Mouse (Mus musculus): ENCODE results near the gene Mthfd2. TPM values are rescaled to one million over a fixed set of nuclear protein-coding genes. Genes with fewer than 3 reads are reported as not detected.

Gene Mthfd2
- polyA plus RNA-seq, 1 experiment from 2014 or later, result 21.1 TPM

DNA sequence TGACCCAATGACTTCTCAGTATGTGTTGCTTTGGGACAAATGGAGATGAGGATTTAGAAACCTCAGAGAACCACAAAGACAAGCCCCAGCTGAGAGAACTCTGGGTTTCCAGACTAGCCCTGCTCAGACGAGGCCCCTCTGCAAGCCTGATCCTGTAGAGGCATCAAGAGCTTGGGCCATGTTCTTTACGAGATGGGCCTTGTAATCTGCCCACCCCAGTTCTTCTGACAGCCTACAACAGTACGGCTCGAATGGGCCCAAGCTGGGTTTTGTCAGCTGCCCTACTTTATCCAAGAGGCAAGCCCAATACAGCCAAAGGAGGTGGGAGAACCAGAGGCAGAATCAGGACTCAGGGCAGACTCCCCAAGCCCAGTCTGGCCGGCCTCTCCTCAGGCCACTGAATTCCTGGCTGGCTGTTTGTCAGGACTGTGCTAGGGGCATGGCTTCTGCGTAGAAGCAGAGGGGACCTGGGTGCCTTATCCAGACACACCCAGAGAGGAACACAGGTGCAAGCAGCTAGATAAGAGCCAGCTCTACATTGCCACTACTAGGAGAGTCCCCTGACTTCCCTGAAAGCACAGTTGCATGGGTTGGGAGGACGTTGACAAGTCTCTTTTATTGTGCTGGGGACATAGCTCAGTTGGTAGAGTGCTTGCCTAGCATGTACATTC, 25.9 kb upstream of the Mthfd2 start:
- H3K27ac ChIP-seq (replicated peaks), result 0 out of 2 replicates have a peak overlapping the region, but pooled peaks have one; percentile 13

DNA sequence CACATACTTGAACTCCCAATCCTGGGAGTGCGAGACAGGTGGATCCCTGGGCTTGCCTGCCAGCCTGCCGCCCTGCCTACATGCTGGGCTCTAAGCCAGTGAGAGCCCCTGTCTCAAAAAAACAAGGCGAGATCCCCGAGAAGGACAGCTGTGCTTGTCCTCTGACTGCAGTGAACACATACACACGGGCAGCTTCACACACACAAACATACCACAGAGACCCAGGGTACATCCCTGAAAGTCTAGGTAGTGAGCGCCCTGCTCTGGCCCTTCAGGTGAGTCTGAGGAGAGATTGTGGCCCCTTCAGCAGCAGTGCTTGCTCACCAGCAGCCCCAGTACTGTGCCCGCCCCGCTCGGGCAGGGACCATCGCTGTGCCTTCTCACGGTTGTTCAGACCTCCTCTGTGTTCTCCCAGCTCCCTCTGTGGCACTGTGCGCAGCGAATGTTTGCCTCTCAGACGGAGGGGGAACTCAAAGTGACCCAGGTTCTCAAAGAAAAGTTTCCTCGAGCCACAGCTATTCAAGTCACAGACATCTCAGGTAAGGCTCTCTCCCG, 25.2 kb upstream of the Mthfd2 start:
- Histone ChIP-seq H3K36me3 (ENCODE audit: control insufficient read depth, insufficient read depth, low read length) (0 out of 2 replicates have a peak, but pooled peaks cover 2% of the 10 kb centered on the region), H3K27me3 (ENCODE audit: control insufficient read depth, insufficient read depth, low read length) (no peaks in the 10 kb centered on the region), H3K4me2 (replicated peaks; ENCODE audit: low read depth) (no peak overlapping the region), H3K4me1 (replicated peaks; ENCODE audit: control insufficient read depth, insufficient read depth) (no peaks in the 10 kb centered on the region), H3K9ac (ENCODE audit: low read length) (no peak overlapping the region), H3K27ac (replicated peaks) (no peak overlapping the region), H3K4me3 (ENCODE audit: low read depth, low read length) (no peak overlapping the region), H3K9me3 (ENCODE audit: control insufficient read depth, low read length) (no peaks in the 10 kb centered on the region)
- WGBS, result 84% methylated on average over 16 of the region's 16 CpGs
- ATAC-seq (ENCODE audit: low FRiP score, low TSS enrichment) (no peak), DNase-seq (ENCODE audit: low spot score) (no peak)
- TF ChIP-seq EP300 (optimal IDR thresholded peaks at IDR 0.05) (no peak), CTCF (IDR thresholded peaks at IDR 0.05; ENCODE audit: low read depth) (no peak)

More for the DNA sequence above, 25.9 kb upstream of the Mthfd2 start:
- Histone ChIP-seq H3K4me1 (replicated peaks; ENCODE audit: control insufficient read depth, insufficient read depth) (no peaks in the 10 kb centered on the region), H3K9me3 (ENCODE audit: control insufficient read depth, low read length) (no peaks in the 10 kb centered on the region), H3K4me2 (replicated peaks; ENCODE audit: low read depth) (no peak overlapping the region), H3K9ac (ENCODE audit: low read length) (no peak overlapping the region), H3K36me3 (ENCODE audit: control insufficient read depth, insufficient read depth, low read length) (0 out of 2 replicates have a peak, but pooled peaks cover 2% of the 10 kb centered on the region), H3K27me3 (ENCODE audit: control insufficient read depth, insufficient read depth, low read length) (no peaks in the 10 kb centered on the region), H3K4me3 (ENCODE audit: low read depth, low read length) (no peak overlapping the region)
- DNase-seq (ENCODE audit: low spot score) (peak; percentile 49), ATAC-seq (ENCODE audit: low FRiP score, low TSS enrichment) (peak; percentile 30; the same call in 1 of the 2 replicates)
- WGBS, result 62% methylated on average over 7 of the region's 7 CpGs
- TF ChIP-seq CTCF (IDR thresholded peaks at IDR 0.05; ENCODE audit: low read depth) (no peak), EP300 (optimal IDR thresholded peaks at IDR 0.05) (no peak)

DNA sequence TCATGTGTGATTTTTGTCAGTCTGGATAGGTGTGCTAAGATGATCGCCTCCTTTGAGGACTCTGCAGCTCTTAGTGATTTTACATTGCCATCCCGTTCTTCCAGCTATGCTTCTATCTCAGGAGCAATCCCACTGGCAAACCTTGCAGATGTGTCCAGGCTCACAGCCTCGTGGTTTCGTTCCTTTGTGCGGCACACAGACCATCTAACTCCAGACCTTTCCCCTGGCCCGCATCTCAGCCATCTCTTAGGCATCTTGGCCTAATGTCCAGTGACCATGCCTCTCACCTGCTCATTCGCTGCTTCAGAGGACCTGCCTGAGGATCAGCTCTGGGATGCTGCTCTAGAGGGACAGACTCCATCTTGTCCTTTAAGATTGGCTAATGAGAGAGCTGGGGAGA, 24.5 kb upstream of the Mthfd2 start:
- ATAC-seq (ENCODE audit: low FRiP score, low TSS enrichment), result no peak
- Histone ChIP-seq H3K4me3 (ENCODE audit: low read depth, low read length) (peak overlapping the region; percentile 78; the same call in 1 of the 2 replicates), H3K36me3 (ENCODE audit: control insufficient read depth, insufficient read depth, low read length) (0 out of 2 replicates have a peak, but pooled peaks cover 2% of the 10 kb centered on the region), H3K9me3 (ENCODE audit: control insufficient read depth, low read length) (no peaks in the 10 kb centered on the region), H3K4me1 (replicated peaks; ENCODE audit: control insufficient read depth, insufficient read depth) (no peaks in the 10 kb centered on the region), H3K9ac (ENCODE audit: low read length) (peak overlapping the region; percentile 91), H3K27me3 (ENCODE audit: control insufficient read depth, insufficient read depth, low read length) (no peaks in the 10 kb centered on the region), H3K4me2 (replicated peaks; ENCODE audit: low read depth) (peak overlapping the region; percentile 81), H3K27ac (replicated peaks) (no peak overlapping the region)
- WGBS, result 83% methylated on average over 7 of the region's 7 CpGs
- no peak for DNase-seq (ENCODE audit: low spot score)
- no peak for TF ChIP-seq EP300 (optimal IDR thresholded peaks at IDR 0.05)
- TF ChIP-seq CTCF (IDR thresholded peaks at IDR 0.05; ENCODE audit: low read depth), result no peak

DNA sequence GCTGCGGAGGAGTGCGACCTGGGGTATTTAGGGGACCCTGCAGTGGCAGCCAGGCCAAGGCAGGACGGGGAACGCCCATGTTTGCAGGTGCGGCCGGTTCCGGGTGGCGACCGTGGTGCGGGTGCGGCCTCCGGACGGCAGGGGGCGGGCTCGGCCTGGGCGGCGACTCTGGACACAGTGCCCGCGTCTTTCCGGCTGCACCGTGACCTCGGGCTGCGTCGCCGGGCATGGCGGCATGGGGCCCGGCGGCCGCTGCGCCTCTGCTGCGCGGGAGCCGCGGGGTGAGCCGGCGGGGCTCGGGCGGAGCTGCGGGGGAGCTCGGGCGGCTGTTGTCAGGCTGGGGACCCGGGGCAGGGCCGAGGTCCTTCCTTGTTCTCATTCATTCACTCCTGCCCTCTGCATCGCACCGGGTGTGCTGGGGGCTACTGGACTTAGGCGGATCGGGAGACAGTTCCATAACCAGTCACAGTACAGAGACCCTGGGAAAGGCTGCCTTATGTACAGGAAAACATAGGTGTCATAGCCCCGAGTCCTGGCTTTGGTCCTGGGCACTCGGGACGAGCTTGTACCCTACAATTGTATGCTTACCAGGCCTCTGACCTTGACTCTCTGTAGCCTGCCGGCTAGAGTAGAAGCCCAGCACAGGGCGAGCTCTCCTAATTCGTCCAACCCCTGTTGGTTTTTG, 23.7 kb upstream of the Mthfd2 start:
- TF ChIP-seq CTCF (IDR thresholded peaks at IDR 0.05; ENCODE audit: low read depth) (peak; percentile 85), EP300 (optimal IDR thresholded peaks at IDR 0.05) (no peak)
- Histone ChIP-seq H3K4me3 (ENCODE audit: low read depth, low read length) (peak overlapping the region; percentile 78), H3K4me1 (replicated peaks; ENCODE audit: control insufficient read depth, insufficient read depth) (no peaks in the 10 kb centered on the region), H3K4me2 (replicated peaks; ENCODE audit: low read depth) (peak overlapping the region; percentile 81), H3K9me3 (ENCODE audit: control insufficient read depth, low read length) (no peaks in the 10 kb centered on the region), H3K36me3 (ENCODE audit: control insufficient read depth, insufficient read depth, low read length) (0 out of 2 replicates have a peak, but pooled peaks cover 2% of the 10 kb centered on the region), H3K27me3 (ENCODE audit: control insufficient read depth, insufficient read depth, low read length) (no peaks in the 10 kb centered on the region), H3K9ac (ENCODE audit: low read length) (peak overlapping the region; percentile 91), H3K27ac (replicated peaks) (peak overlapping the region; percentile 63)
- ATAC-seq (ENCODE audit: low FRiP score, low TSS enrichment), result peak; percentile 96
- DNase-seq (ENCODE audit: low spot score), result peak; percentile 96
- WGBS, result under 1% methylated on average over 51 of the region's 53 CpGs

DNA sequence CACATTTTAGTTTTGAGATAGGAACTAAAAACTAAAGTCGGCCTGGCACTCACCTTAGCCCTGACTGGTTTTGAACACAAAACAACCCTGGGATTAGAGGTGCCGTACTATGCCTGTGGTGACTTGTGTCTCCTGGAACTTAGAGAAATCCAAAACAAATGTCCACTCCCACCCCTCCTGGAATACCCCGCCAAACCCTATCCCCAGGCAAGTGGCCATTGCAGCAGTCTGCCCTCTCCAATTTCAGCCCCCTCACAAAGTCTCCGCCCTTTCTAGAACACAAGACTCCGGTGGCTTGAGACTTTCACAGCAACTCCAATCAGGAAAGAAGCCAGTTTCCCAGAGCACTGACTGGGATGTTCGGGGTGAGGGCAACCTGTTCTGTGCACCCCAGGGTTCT, 23.2 kb upstream of the Mthfd2 start, which contains the start of gene Bola3:
Gene Bola3 (plus strand): TSS at position 275 of the 400 bp plus-strand sequence.
- 27% methylated on average over 6 of the region's 6 CpGs for WGBS
- Histone ChIP-seq H3K27ac (replicated peaks) (peak within 1 kb of the TSS; percentile 63), H3K9me3 (ENCODE audit: control insufficient read depth, low read length) (no peaks in the 10 kb centered on the region), H3K4me3 (ENCODE audit: low read depth, low read length) (peak within 1 kb of the TSS; percentile 78), H3K27me3 (ENCODE audit: control insufficient read depth, insufficient read depth, low read length) (no peaks in the 10 kb centered on the region), H3K36me3 (ENCODE audit: control insufficient read depth, insufficient read depth, low read length) (0 out of 2 replicates have a peak, but pooled peaks cover 2% of the 10 kb centered on the region), H3K4me1 (replicated peaks; ENCODE audit: control insufficient read depth, insufficient read depth) (no peaks in the 10 kb centered on the region), H3K4me2 (replicated peaks; ENCODE audit: low read depth) (peak within 1 kb of the TSS; percentile 81), H3K9ac (ENCODE audit: low read length) (peak within 1 kb of the TSS; percentile 91)
- ATAC-seq (ENCODE audit: low FRiP score, low TSS enrichment) (peak; percentile 58; the same call in 1 of the 2 replicates), DNase-seq (ENCODE audit: low spot score) (no peak)
- TF ChIP-seq EP300 (optimal IDR thresholded peaks at IDR 0.05) (no peak), CTCF (IDR thresholded peaks at IDR 0.05; ENCODE audit: low read depth) (no peak)
